Mouse (Mus musculus) hindbrain, embryonic 11.5 days (tissue): ENCODE measurements around the gene Mtmr3. TPM values are rescaled to one million over a fixed set of nuclear protein-coding genes. Genes with fewer than 3 reads are reported as not detected.

ENCODE experiments used
- ATAC-seq: fragments of 200-750 bp; cut with Nextera tagmentation; 2 replicates; pipeline ENCODE4 v1.8.0; 2017; ENCODE audit warnings: mild to moderate bottlenecking, moderate TSS enrichment, moderate library complexity; ENCODE audit not compliant: low FRiP score
- DNase-seq: peaks from one replicate; pipeline ENCODE4 v3.0.0-alpha.2; 2015; ENCODE audit warnings: low spot score
- H3K27ac ChIP-seq: fragments of 300-500 bp; sonication (generic); 2 replicates; pipeline ENCODE4 v1.5.1; 2014; ENCODE audit warnings: mild to moderate bottlenecking, low read depth, low read length
- H3K27me3 ChIP-seq: fragments of 300-500 bp; sonication (generic); 2 replicates; pipeline ENCODE4 v1.6.1; 2014; ENCODE audit warnings: mild to moderate bottlenecking, low read length, moderate library complexity, mixed read lengths; ENCODE audit not compliant: control insufficient read depth, insufficient read depth
- H3K36me3 ChIP-seq: fragments of 300-500 bp; sonication (generic); 2 replicates; pipeline ENCODE4 v1.6.1; 2014; ENCODE audit warnings: mild to moderate bottlenecking, low read length, moderate library complexity, mixed read lengths; ENCODE audit not compliant: control insufficient read depth, insufficient read depth
- H3K4me1 ChIP-seq: fragments of 300-500 bp; sonication (generic); replicated peaks from 2 replicates; pipeline ENCODE4 v1.6.1; 2014; ENCODE audit warnings: low read length, mixed read lengths; ENCODE audit not compliant: control insufficient read depth, insufficient read depth
- H3K4me2 ChIP-seq: fragments of 300-500 bp; sonication (generic); replicated peaks from 2 replicates; pipeline ENCODE4 v1.6.1; 2014; ENCODE audit warnings: mild to moderate bottlenecking, low read depth, low read length
- H3K4me3 ChIP-seq: fragments of 300-500 bp; sonication (generic); 2 replicates; pipeline ENCODE4 v1.5.1; 2014; ENCODE audit warnings: low read depth, low read length
- H3K9ac ChIP-seq: fragments of 300-500 bp; sonication (generic); 2 replicates; pipeline ENCODE4 v1.6.1; 2014; ENCODE audit warnings: low read depth, low read length
- H3K9me3 ChIP-seq: fragments of 300-500 bp; sonication (generic); 2 replicates; pipeline ENCODE4 v1.6.1; 2016; ENCODE audit warnings: low read length; ENCODE audit not compliant: control insufficient read depth
- WGBS: fragments of 180-500 bp; shearing (Covaris S2); extraction: QIAGEN DNeasy Blood & Tissue Kit; methylation state at CpG from one replicate; pipeline ENCODE4 v1.1.7; 2014; 5-methylcytosine and 5-hydroxymethylcytosine counted together
- polyA plus RNA-seq: library from polyadenylated mRNA; unstranded; fragments of >200 nt; fragmentation: Nextera tagmentation; extraction: Ambion mirVana; gene quantifications from 2 replicates; pipeline ENCODE4 v1.2.1, GENCODE M21; 2014

Gene Mtmr3
- polyA plus RNA-seq, 1 experiment from 2014 or later = 29.2 TPM

DNA sequence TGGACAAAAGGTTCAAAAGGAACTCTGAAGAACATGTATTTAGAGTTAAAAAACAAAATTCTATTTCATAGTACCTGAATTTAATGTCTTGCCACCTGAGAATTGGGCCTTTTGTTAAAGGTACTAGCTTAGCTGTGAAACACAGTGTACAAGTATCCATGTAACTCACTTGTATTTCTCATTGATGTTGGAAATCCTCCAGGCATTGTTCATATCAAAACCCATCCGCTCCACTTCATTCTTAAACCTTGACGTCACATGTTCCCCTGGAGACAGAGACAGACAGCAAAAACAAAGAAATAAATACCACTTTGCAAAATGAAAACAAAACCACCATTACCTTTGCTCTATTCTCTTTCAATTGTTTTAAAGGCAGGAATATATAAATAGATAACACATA, 87.2 kb downstream of the Mtmr3 start:
- Histone ChIP-seq H3K4me1 (no peaks in the 10 kb centered on the region), H3K9me3 (no peaks in the 10 kb centered on the region), H3K27me3 (no peaks in the 10 kb centered on the region), H3K36me3 (no peaks in the 10 kb centered on the region), H3K27ac (no peak overlapping the region), H3K4me2 (no peak overlapping the region), H3K9ac (no peak overlapping the region), H3K4me3 (no peak overlapping the region)
- WGBS = 84% methylated on average over 2 of the region's 2 CpGs
- ATAC-seq (no peak), DNase-seq (no peak)

DNA sequence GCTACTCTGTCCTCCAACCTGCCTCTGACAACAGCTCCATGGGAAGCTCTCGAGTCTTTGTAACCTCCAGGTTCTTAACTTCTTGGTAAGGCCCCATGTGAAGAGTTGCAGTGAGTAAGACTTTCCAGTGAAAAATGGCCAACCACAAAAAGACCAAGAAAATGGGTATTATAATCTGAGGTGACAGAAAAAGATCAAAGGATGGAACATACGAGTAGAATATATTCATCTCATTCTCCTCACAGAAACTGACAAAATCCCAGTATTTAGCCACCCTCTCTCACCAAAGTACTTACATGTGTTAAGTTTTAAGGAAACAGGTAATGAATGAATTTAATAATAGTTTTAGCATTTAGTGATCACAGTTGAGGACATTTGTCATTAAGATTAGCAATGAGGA, 88.2 kb downstream of the Mtmr3 start:
- DNase-seq (no peak), ATAC-seq (no peak)
- H3K27me3 ChIP-seq = no peaks in the 10 kb centered on the region
- 91% methylated on average over 2 of the region's 2 CpGs for WGBS
- H3K9ac ChIP-seq = no peak overlapping the region
- no peak overlapping the region for H3K4me3 ChIP-seq
- H3K9me3 ChIP-seq = no peaks in the 10 kb centered on the region
- H3K4me2 ChIP-seq = no peak overlapping the region
- H3K4me1 ChIP-seq = no peaks in the 10 kb centered on the region
- H3K36me3 ChIP-seq = no peaks in the 10 kb centered on the region
- no peak overlapping the region for H3K27ac ChIP-seq

DNA sequence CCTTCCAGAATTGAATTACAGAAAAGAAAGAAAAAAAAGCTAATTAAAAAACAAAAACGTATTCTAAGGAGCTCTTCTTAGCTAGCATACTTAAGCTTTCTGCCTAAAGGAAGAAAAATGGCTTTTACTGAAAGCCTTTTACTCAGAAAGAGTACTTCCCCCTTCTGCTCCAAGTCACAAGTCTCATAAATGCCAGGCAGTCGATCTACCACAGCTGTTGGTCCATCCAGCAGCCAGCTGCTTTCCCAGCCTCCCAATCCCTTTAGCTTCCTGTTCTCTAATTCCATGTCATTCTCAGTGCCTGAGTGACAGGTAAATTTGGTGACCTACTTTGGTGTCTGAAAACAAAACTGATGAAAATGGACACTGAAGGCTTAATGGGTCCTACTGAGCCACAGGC, 92.5 kb downstream of the Mtmr3 start:
- DNase-seq = no peak
- Histone ChIP-seq H3K4me2 (no peak overlapping the region), H3K36me3 (0 out of 2 replicates have a peak, but pooled peaks cover 2% of the 10 kb centered on the region), H3K27me3 (no peaks in the 10 kb centered on the region), H3K9me3 (no peaks in the 10 kb centered on the region), H3K4me1 (no peaks in the 10 kb centered on the region), H3K9ac (no peak overlapping the region), H3K4me3 (no peak overlapping the region), H3K27ac (no peak overlapping the region)
- no peak for ATAC-seq
- 91% methylated on average over 2 of the region's 2 CpGs for WGBS

DNA sequence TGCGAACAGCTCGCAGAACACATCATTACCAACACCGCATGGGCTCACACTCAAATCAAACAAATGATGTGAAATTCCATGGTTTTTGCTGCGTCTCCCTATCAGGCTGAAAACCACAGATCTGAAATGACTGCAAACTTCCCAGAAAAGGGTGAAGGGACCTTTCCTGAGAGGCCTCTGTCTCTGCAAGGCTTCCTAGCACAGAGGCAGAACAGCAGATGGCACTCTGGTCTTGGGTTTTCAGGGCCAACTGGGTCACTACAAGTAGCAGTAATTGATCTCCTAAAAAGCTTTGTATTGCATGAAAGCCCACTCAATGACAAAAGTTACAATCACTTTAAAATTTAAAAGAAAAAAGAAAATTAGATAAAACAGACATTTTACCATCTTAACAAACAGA, 93.8 kb downstream of the Mtmr3 start:
- Histone ChIP-seq H3K27ac (no peak overlapping the region), H3K9me3 (no peaks in the 10 kb centered on the region), H3K9ac (no peak overlapping the region), H3K4me3 (no peak overlapping the region), H3K4me2 (no peak overlapping the region), H3K4me1 (no peaks in the 10 kb centered on the region), H3K27me3 (no peaks in the 10 kb centered on the region), H3K36me3 (0 out of 2 replicates have a peak, but pooled peaks cover 2% of the 10 kb centered on the region)
- ATAC-seq = no peak
- no peak for DNase-seq
- WGBS = 97% methylated on average over 4 of the region's 4 CpGs

DNA sequence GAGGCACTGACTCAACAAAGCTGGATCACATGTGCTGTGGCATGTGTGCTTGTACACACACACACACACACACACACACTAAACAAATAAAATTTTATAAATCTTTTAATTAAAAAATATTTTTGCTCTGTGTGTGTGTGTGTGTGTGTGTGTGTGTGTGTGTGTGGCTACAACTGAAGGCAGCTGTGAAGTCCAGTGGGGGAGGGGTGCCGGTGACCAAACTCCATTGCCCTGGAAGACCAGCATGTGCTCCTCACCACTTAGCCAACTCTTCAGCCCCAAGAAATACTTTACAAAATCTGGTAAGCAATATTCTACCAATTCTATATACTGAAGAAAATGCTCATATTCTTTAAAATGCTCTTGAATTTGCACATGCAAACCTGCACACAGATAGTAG, 94.4 kb downstream of the Mtmr3 start:
- DNase-seq = no peak
- no peaks in the 10 kb centered on the region for H3K9me3 ChIP-seq
- H3K27ac ChIP-seq = no peak overlapping the region
- no peak overlapping the region for H3K4me3 ChIP-seq
- H3K36me3 ChIP-seq = 0 out of 2 replicates have a peak, but pooled peaks cover 2% of the 10 kb centered on the region
- H3K4me1 ChIP-seq = no peaks in the 10 kb centered on the region
- no peak overlapping the region for H3K9ac ChIP-seq
- H3K4me2 ChIP-seq = no peak overlapping the region
- no peak for ATAC-seq
- no peaks in the 10 kb centered on the region for H3K27me3 ChIP-seq
- WGBS = 94% methylated on average over 1 of the region's 1 CpGs

DNA sequence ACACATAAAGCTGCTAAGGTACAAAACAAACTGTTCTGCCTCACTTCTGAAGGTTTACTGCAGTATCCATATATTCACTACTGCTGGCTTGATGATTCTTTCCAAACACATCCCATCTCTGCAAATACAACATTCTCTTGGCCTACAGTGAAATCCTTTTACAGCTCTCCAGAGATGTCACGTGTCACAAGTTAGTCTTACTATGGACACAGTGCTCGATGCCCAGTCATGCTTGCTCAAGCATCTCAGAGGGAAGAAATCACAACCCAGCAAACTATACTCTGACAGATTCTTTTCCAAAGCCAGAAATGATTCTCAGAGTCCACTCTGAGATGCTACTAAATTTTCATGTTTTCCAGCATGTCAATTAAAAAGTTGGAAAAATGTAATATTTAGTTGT, 95.2 kb downstream of the Mtmr3 start:
- Histone ChIP-seq H3K9me3 (no peaks in the 10 kb centered on the region), H3K9ac (no peak overlapping the region), H3K27me3 (no peaks in the 10 kb centered on the region), H3K4me1 (no peaks in the 10 kb centered on the region), H3K4me3 (no peak overlapping the region), H3K36me3 (0 out of 2 replicates have a peak, but pooled peaks cover 2% of the 10 kb centered on the region), H3K27ac (no peak overlapping the region), H3K4me2 (no peak overlapping the region)
- DNase-seq (no peak), ATAC-seq (no peak)
- WGBS = 91% methylated on average over 2 of the region's 2 CpGs

DNA sequence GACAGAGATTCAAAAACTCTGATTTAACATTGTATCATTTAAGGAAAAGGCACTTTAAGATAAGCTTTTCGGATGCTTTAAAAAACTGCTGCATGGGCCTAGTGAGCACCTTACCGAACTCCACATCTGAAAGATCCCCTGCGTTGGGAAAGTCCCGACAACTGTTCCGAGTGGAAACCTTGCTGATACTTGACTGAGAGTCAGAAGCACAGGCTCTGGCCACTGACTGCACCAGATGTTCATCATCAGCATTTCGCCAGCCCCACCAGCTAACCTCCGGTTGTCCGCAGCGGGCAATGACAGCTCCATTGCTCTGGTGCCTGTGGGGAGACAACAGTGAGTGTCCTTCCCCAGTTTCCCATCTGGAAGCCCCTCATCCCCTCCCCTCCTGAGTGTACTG, 95.9 kb downstream of the Mtmr3 start:
- no peak overlapping the region for H3K4me2 ChIP-seq
- H3K4me1 ChIP-seq = no peaks in the 10 kb centered on the region
- no peaks in the 10 kb centered on the region for H3K27me3 ChIP-seq
- DNase-seq (no peak), ATAC-seq (no peak)
- WGBS = 89% methylated on average over 9 of the region's 9 CpGs
- no peak overlapping the region for H3K9ac ChIP-seq
- H3K4me3 ChIP-seq = no peak overlapping the region
- no peak overlapping the region for H3K27ac ChIP-seq
- no peaks in the 10 kb centered on the region for H3K9me3 ChIP-seq
- 0 out of 2 replicates have a peak, but pooled peaks cover 2% of the 10 kb centered on the region for H3K36me3 ChIP-seq

DNA sequence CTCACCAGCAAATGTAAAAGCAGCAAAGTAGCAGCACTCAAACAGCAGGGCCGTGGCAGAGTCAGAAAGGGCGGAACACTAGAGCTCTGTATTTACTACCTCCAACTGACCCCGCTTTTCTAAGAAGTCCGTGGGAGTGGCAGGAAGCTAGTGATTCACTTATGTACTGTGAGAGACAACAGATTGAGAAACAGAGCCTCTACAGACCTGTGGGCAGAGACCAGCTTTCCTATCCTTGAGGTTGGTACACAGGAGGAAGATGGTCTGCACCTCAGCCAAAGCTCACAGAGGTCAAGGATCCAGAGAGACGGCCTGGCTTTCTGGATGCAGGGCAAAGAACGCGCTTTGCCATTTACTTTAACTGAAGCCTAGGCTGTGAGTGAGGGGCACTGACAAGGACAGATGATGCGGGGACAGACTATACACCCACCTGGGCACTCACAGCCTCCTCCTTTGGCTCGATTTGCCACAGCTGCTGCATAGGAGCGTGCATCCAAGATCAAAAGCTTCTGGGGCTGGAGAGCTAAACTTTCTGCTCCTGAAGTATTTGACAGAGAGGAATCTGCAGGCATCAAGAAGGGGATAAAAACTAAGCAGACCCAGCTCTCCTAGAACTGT, 97.1 kb downstream of the Mtmr3 start:
- 88% methylated on average over 10 of the region's 10 CpGs for WGBS
- H3K9me3 ChIP-seq = no peaks in the 10 kb centered on the region
- no peak overlapping the region for H3K27ac ChIP-seq
- ATAC-seq = no peak
- H3K27me3 ChIP-seq = no peaks in the 10 kb centered on the region
- no peaks in the 10 kb centered on the region for H3K4me1 ChIP-seq
- H3K4me2 ChIP-seq = no peak overlapping the region
- no peak overlapping the region for H3K4me3 ChIP-seq
- DNase-seq = no peak
- H3K36me3 ChIP-seq = 0 out of 2 replicates have a peak, but pooled peaks cover 2% of the 10 kb centered on the region
- no peak overlapping the region for H3K9ac ChIP-seq

DNA sequence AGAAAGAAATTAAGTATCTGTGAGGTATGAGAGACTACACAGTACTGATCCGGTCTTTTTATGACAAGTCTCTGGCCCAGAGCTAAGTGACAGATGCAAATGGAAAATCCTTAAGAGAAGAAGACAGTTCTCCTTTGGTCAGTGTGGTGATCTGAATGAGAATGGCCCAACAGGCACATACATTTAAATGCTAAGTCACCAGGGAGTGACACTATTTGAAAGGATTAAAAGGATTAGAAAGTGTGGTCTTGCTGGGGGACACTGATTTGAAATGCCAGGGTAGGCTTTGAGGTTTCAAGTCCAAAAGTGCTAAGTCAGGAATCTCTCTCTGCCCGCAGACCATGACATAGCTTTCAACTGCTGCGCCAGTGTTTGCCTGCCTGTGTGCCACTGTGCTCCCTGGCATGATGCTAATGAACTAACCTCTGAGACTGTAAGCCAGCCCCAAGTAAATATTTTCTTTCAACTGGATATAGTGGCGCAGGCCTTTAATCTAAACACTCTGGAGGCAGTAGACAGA, 99.6 kb downstream of the Mtmr3 start:
- H3K27me3 ChIP-seq = no peaks in the 10 kb centered on the region
- no peak overlapping the region for H3K9ac ChIP-seq
- no peak overlapping the region for H3K27ac ChIP-seq
- H3K4me3 ChIP-seq = no peak overlapping the region
- DNase-seq (no peak), ATAC-seq (no peak)
- no peak overlapping the region for H3K4me2 ChIP-seq
- H3K9me3 ChIP-seq = no peaks in the 10 kb centered on the region
- H3K4me1 ChIP-seq = no peaks in the 10 kb centered on the region
- WGBS = 81% methylated on average over 4 of the region's 4 CpGs
- peaks cover 8% of the 10 kb centered on the region; the same call in 1 of the 2 replicates for H3K36me3 ChIP-seq
